Mouse (Mus musculus) CH12.LX (cell line): ENCODE data around the gene Ryr3. TPM values are rescaled to one million over a fixed set of nuclear protein-coding genes. Genes with fewer than 3 reads are reported as not detected.

Source experiments
- DNase-seq: peaks from one replicate; pipeline ENCODE4 v3.0.0-alpha.2; 2013; ENCODE audit errors: extremely low read depth
- H3K27ac ChIP-seq: 2 replicates; pipeline ENCODE4 v1.5.1; 2012; ENCODE audit warnings: low read depth, mild to moderate bottlenecking, control low read depth, moderate library complexity; ENCODE audit not compliant: insufficient read depth
- H3K27me3 ChIP-seq: replicated peaks from 2 replicates; pipeline ENCODE3; 2012; ENCODE audit warnings: inconsistent platforms
- H3K36me3 ChIP-seq, 2 experiments: replicated peaks in 1 of 2; 2 replicates each; pipeline versions ENCODE3 to v1.6.1; 2012; ENCODE audit warnings: inconsistent platforms in 1 of 2, low read length in 1 of 2, mild to moderate bottlenecking in 1 of 2, mixed read lengths in 1 of 2, moderate library complexity in 1 of 2; ENCODE audit not compliant: control insufficient read depth in 1 of 2, insufficient read depth in 1 of 2
- H3K4me1 ChIP-seq, 2 experiments: 2 replicates each; pipeline ENCODE4 v1.6.1; 2012; ENCODE audit warnings: inconsistent platforms in 1 of 2, moderate library complexity in 1 of 2; ENCODE audit not compliant: insufficient read depth in 2 of 2, control insufficient read depth in 1 of 2
- H3K4me2 ChIP-seq: 2 replicates; pipeline ENCODE4 v1.6.1; 2012; ENCODE audit warnings: low read depth, mild to moderate bottlenecking, control low read depth; ENCODE audit not compliant: poor library complexity, insufficient read depth, severe bottlenecking
- H3K4me3 ChIP-seq, 3 experiments: fragments of 150-350 bp in 1 of 3; sonication (generic) in 1 of 3; replicated peaks in 1 of 3; 2 replicates each; pipeline versions ENCODE3 to v1.5.1; 2011 to 2012; ENCODE audit warnings: low read depth in 2 of 3, low read length in 2 of 3, mild to moderate bottlenecking in 2 of 3, moderate library complexity in 2 of 3, control low read depth in 1 of 3, improper control_type of control experiment in 1 of 3, inconsistent platforms in 1 of 3, mixed read lengths in 1 of 3; ENCODE audit not compliant: poor library complexity in 1 of 3
- H3K79me2 ChIP-seq: replicated peaks from 2 replicates; pipeline ENCODE4 v1.6.1; 2012; ENCODE audit warnings: mild to moderate bottlenecking, moderate library complexity; ENCODE audit not compliant: control insufficient read depth, poor library complexity, insufficient read depth, severe bottlenecking; ENCODE audit errors: extremely low read depth
- H3K9ac ChIP-seq: 2 replicates; pipeline ENCODE4 v1.6.1; 2012; ENCODE audit warnings: low read depth, mild to moderate bottlenecking, control low read depth, moderate library complexity; ENCODE audit not compliant: insufficient read depth
- H3K9me3 ChIP-seq: replicated peaks from 2 replicates; pipeline ENCODE3; 2012; ENCODE audit warnings: low read length, inconsistent platforms, mixed read lengths
- BHLHE40 ChIP-seq: IDR thresholded peaks from 2 replicates; pipeline ENCODE4 v1.6.1; 2011; ENCODE audit warnings: mild to moderate bottlenecking, low read depth, low read length, improper control_type of control experiment
- CHD1 ChIP-seq: IDR thresholded peaks from 2 replicates; pipeline ENCODE4 v1.6.1; 2012; ENCODE audit warnings: low read depth, low read length, improper control_type of control experiment, inconsistent platforms
- CHD2 ChIP-seq: IDR thresholded peaks from 2 replicates; pipeline ENCODE4 v1.6.1; 2011; ENCODE audit warnings: low read length, improper control_type of control experiment
- ELF1 ChIP-seq: IDR thresholded peaks from 2 replicates; pipeline ENCODE4 v1.6.1; 2014; ENCODE audit warnings: low read depth, mild to moderate bottlenecking, inconsistent platforms, low read length, improper control_type of control experiment
- EP300 ChIP-seq: IDR thresholded peaks from 2 replicates; pipeline ENCODE4 v1.6.1; 2011; ENCODE audit warnings: low read length, improper control_type of control experiment
- GABPA ChIP-seq: IDR thresholded peaks from 2 replicates; pipeline ENCODE4 v1.6.1; 2012; ENCODE audit warnings: low read depth, low read length, improper control_type of control experiment, inconsistent platforms; ENCODE audit not compliant: insufficient replicate concordance
- HCFC1 ChIP-seq: IDR thresholded peaks from 2 replicates; pipeline ENCODE4 v1.6.1; 2012; ENCODE audit warnings: low read depth, mild to moderate bottlenecking, inconsistent platforms, low read length, improper control_type of control experiment
- JUN ChIP-seq: IDR thresholded peaks from 2 replicates; pipeline ENCODE4 v1.6.1; 2011; ENCODE audit warnings: low read depth, mild to moderate bottlenecking, low read length, improper control_type of control experiment, moderate library complexity; ENCODE audit not compliant: insufficient read depth
- JUND ChIP-seq: conservative IDR thresholded peaks from 2 replicates; pipeline ENCODE4 v1.6.1; 2011; ENCODE audit warnings: low read depth, low read length, improper control_type of control experiment
- KAT2A ChIP-seq: IDR thresholded peaks from 2 replicates; pipeline ENCODE4 v1.6.1; 2012; ENCODE audit warnings: low read length, improper control_type of control experiment, inconsistent platforms; ENCODE audit not compliant: insufficient replicate concordance
- MAX ChIP-seq: IDR thresholded peaks from 2 replicates; pipeline ENCODE4 v1.6.1; 2011; ENCODE audit warnings: low read length, improper control_type of control experiment
- MAZ ChIP-seq: IDR thresholded peaks from 2 replicates; pipeline ENCODE4 v1.6.1; 2012; ENCODE audit warnings: low read depth, mild to moderate bottlenecking, inconsistent platforms, low read length, improper control_type of control experiment, moderate library complexity
- MXI1 ChIP-seq: IDR thresholded peaks from 2 replicates; pipeline ENCODE4 v1.6.1; 2011; ENCODE audit warnings: mild to moderate bottlenecking, low read depth, low read length, improper control_type of control experiment
- MYC ChIP-seq: IDR thresholded peaks from 2 replicates; pipeline ENCODE4 v1.6.1; 2011; ENCODE audit warnings: low read depth, mild to moderate bottlenecking, improper control_type of control experiment, low read length
- NRF1 ChIP-seq: IDR thresholded peaks from 2 replicates; pipeline ENCODE4 v1.6.1; 2014; ENCODE audit warnings: low read depth, mild to moderate bottlenecking, inconsistent platforms, low read length, improper control_type of control experiment, moderate library complexity
- PAX5 ChIP-seq: IDR thresholded peaks from 2 replicates; pipeline ENCODE4 v1.6.1; 2012; ENCODE audit warnings: low read length, inconsistent platforms, mixed read lengths
- POLR2AphosphoS2 ChIP-seq: IDR thresholded peaks from 2 replicates; pipeline ENCODE4 v1.6.1; 2011; ENCODE audit warnings: low read depth, low read length, improper control_type of control experiment
- RAD21 ChIP-seq: IDR thresholded peaks from 2 replicates; pipeline ENCODE4 v1.6.1; 2011; ENCODE audit warnings: low read depth, mild to moderate bottlenecking, low read length, improper control_type of control experiment, moderate library complexity
- SMC3 ChIP-seq: IDR thresholded peaks from 2 replicates; pipeline ENCODE4 v1.6.1; 2011; ENCODE audit warnings: low read depth, low read length, improper control_type of control experiment
- ZMIZ1 ChIP-seq: IDR thresholded peaks from 2 replicates; pipeline ENCODE4 v1.6.1; 2012; ENCODE audit warnings: low read depth, mild to moderate bottlenecking, inconsistent platforms, low read length, improper control_type of control experiment
- dilution Hi-C: fragments of 300-500 bp; cut with MboI; formaldehyde crosslinking; loops from 2 replicates; pipeline ENCODE4 v1.14.3; 2020; ENCODE audit warnings: low sequenced_read_pairs; ENCODE audit not compliant: extremely low pct_unique_long_range_greater_than_20kb, extremely low pct_ligation_motif_present
- in situ Hi-C: fragments of 300-500 bp; cut with MboI; formaldehyde crosslinking; loops from 3 replicates; pipeline ENCODE4 v1.14.3; 2019; ENCODE audit warnings: low sequenced_read_pairs, low pct_ligation_motif_present, low pct_unique_long_range_greater_than_20kb, mixed read lengths
- polyA plus RNA-seq: library from polyadenylated mRNA; unstranded; fragments of >175 nt; gene quantifications from 2 replicates; pipeline ENCODE4 v1.2.1, GENCODE M21; 2012; ENCODE audit warnings: low read depth; ENCODE audit not compliant: insufficient read length
- total RNA-seq, 2 experiments: library from RNA; depleted of rRNA; stranded (reverse); fragments of 300-350 nt in 1 of 2; fragments of >200 nt in 1 of 2; gene quantifications; 2 replicates each; pipeline ENCODE4 v1.2.3; 2012 to 2014

The Ryr3 gene
- total and polyA plus RNA-seq, 3 experiments = 0.08 to 0.40 (median 0.16) TPM

DNA sequence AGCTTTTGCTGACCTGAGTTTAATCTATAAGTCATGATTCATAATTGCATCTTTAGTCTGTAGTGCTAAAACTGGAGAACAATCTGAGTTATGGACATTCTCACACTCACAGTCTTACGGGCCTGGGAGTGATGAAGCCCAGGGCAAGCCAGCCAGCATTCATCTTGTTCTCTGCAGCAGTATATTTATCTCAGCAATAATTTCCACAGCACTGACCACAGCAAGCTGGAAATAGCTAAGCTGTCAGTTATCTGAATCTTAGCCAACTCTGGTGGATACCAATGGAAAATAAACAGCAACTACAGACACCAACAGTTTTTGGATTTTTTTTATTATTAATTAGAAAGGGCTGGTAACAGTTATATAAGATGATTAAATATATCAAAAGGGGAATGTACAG lies 335.5 kb downstream of the Ryr3 start:
- TF ChIP-seq MAX (no peak), EP300 (no peak), JUN (no peak), KAT2A (no peak), HCFC1 (no peak)
- H3K27me3 ChIP-seq = no peaks in the 10 kb centered on the region
- H3K4me1 ChIP-seq = no peaks in the 10 kb centered on the region
- DNase-seq = no peak
- dilution Hi-C loops (no loop called here), in situ Hi-C loops (no loop called here)
- H3K4me3 ChIP-seq = no peak overlapping the region
- H3K4me2 ChIP-seq = no peak overlapping the region
- no peaks in the 10 kb centered on the region for H3K36me3 ChIP-seq
- no peaks in the 10 kb centered on the region for H3K79me2 ChIP-seq
- H3K9me3 ChIP-seq = no peaks in the 10 kb centered on the region
- H3K27ac ChIP-seq = no peak overlapping the region
- H3K9ac ChIP-seq = no peak overlapping the region

DNA sequence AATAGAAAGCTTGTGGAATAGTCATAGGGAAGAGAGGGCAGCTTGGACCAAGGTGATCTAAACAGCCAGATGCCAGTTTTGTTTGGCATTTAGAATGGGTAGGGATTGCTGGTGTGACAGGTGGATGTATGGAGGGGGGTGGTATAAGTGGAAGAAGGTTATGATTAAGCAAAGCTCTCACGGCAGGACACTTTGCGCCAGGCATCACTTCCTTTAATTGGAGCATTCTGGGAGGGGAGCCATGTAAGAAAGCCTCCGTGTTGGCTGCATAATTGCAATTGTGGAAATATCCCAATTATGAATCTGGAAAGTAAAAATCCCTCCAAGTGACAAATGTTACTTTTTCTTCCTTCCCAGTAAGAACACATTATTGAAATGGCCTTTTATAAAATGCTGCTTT lies 339.5 kb downstream of the Ryr3 start:
- in situ Hi-C loops = no loop called here
- Histone ChIP-seq H3K4me2 (no peak overlapping the region), H3K79me2 (no peaks in the 10 kb centered on the region)
- dilution Hi-C loops = no loop called here
- TF ChIP-seq JUND = no peak
- TF ChIP-seq, all 38 proteins: peak for 0
- Histone ChIP-seq H3K4me1 (no peaks in the 10 kb centered on the region), H3K36me3 (no peaks in the 10 kb centered on the region), H3K9ac (no peak overlapping the region), H3K27ac (no peak overlapping the region), H3K9me3 (no peaks in the 10 kb centered on the region), H3K27me3 (no peaks in the 10 kb centered on the region), H3K4me3 (no peak overlapping the region)
- no peak for DNase-seq

DNA sequence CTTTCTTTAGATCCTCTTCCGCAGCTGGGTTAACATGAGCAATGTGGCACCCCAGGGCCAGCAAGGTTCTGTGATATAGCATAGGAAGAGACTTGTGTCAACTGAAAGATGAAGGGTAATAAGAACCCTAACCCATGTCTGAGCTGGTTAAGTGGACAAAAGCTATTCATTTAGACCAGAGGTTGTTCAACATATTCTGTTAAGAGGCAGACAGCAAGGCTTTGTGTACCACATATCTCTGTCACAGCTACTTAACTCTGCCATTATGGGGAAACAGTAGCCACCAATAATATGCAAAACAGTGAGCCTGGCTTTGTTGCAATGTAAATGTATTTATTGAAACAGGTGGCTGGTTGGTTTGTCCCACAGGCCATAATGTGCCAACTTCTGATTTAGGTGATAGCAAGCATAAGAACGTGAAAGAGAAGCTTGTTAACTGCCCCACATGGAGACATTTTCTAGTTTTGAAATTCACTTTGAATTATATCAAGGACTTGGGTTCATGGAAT lies 350.8 kb downstream of the Ryr3 start:
- H3K36me3 ChIP-seq = no peaks in the 10 kb centered on the region
- no peak overlapping the region for H3K4me2 ChIP-seq
- in situ Hi-C loops = no loop called here
- H3K27me3 ChIP-seq = no peaks in the 10 kb centered on the region
- no peaks in the 10 kb centered on the region for H3K9me3 ChIP-seq
- no peak overlapping the region for H3K27ac ChIP-seq
- no peaks in the 10 kb centered on the region for H3K4me1 ChIP-seq
- H3K79me2 ChIP-seq = no peaks in the 10 kb centered on the region
- no peak for DNase-seq
- H3K9ac ChIP-seq = no peak overlapping the region
- no peak for TF ChIP-seq MAZ
- TF ChIP-seq, all 38 proteins: peak for 0
- no peak overlapping the region for H3K4me3 ChIP-seq
- dilution Hi-C loops = no loop called here

GRCm38 (mm10) chr2:112861792-112862191 lies 355.1 kb downstream of the Ryr3 start:
- dilution Hi-C loops = no loop called here
- TF ChIP-seq CHD1 (no peak), SMC3 (no peak), MAZ (no peak), GABPA (no peak), RAD21 (no peak), MAX (no peak), NRF1 (no peak), MXI1 (no peak), ELF1 (no peak), CHD2 (no peak), BHLHE40 (no peak), MYC (no peak), JUN (no peak), ZMIZ1 (no peak), POLR2AphosphoS2 (no peak), PAX5 (no peak)

More at GRCm38 (mm10) chr2:112861792-112862191, 355.1 kb downstream of the Ryr3 start:
- peaks cover 0 to 13% of the 10 kb centered on the region in 2 experiments; a peak in 2 of 4 replicates for H3K4me1 ChIP-seq
- no peak for DNase-seq
- no peaks in the 10 kb centered on the region for H3K9me3 ChIP-seq
- in situ Hi-C loops = no loop called here
- no peak overlapping the region for H3K4me2 ChIP-seq
- H3K27ac ChIP-seq = no peak overlapping the region
- H3K79me2 ChIP-seq = no peaks in the 10 kb centered on the region
- H3K27me3 ChIP-seq = no peaks in the 10 kb centered on the region
- no peaks in the 10 kb centered on the region for H3K36me3 ChIP-seq
- no peak overlapping the region for H3K4me3 ChIP-seq
- H3K9ac ChIP-seq = no peak overlapping the region
